Mouse (Mus musculus): ENCODE data around the gene Lima1. TPM values are rescaled to one million over a fixed set of nuclear protein-coding genes. Genes with fewer than 3 reads are reported as not detected.
"Not testable (repeated sequence)": the region's sequence is repeated elsewhere in the genome, so short reads cannot be mapped to it uniquely, and the experiment has no call there.

The Lima1 gene
- polyA plus RNA-seq (2016; fragmentation: Nextera tagmentation; extraction: Ambion mirVana), result 36.1 and 44.3 TPM in 2 replicates

GRCm38 (mm10) chr15:99875334-99875869 is at the start of gene Lima1:
Lima1 (minus strand) TSS chr15:99875456.
- Histone ChIP-seq H3K9me3 (replicated peaks) (no peaks in the 10 kb centered on the region), H3K4me2 (replicated peaks) (peak within 1 kb of the TSS; percentile 98), H3K4me1 (peaks cover 8% of the 10 kb centered on the region; the same call in 1 of the 2 replicates), H3K4me3 (peak within 1 kb of the TSS; percentile 75), H3K9ac (peak within 1 kb of the TSS; percentile 71), H3K36me3 (no peaks in the 10 kb centered on the region), H3K27ac (no peak within 1 kb of the TSS), H3K27me3 (no peaks in the 10 kb centered on the region; the same call in 1 of the 2 replicates)
- whole genome bisulfite sequencing, result under 1% methylated on average over 37 of the region's 38 CpGs
- peak; percentile 90 for ATAC-seq (ENCODE audit: low FRiP score)

GRCm38 (mm10) chr15:99919601-99920158 is 44.4 kb upstream of the Lima1 start:
- Histone ChIP-seq H3K36me3 (no peaks in the 10 kb centered on the region), H3K27ac (peak overlapping the region; percentile 44; the same call in 1 of the 2 replicates), H3K4me2 (replicated peaks) (0 out of 2 replicates have a peak overlapping the region, but pooled peaks have one; percentile 6)

GRCm38 (mm10) chr15:99917264-99917663 is 42.0 kb upstream of the Lima1 start:
- no peaks in the 10 kb centered on the region for H3K36me3 ChIP-seq
- H3K9ac ChIP-seq, result no peak overlapping the region
- H3K9me3 ChIP-seq (replicated peaks), result no peaks in the 10 kb centered on the region
- no peak for ATAC-seq (ENCODE audit: low FRiP score)
- no peak overlapping the region for H3K27ac ChIP-seq
- no peaks in the 10 kb centered on the region for H3K27me3 ChIP-seq
- H3K4me2 ChIP-seq (replicated peaks), result no peak overlapping the region
- H3K4me1 ChIP-seq, result no peaks in the 10 kb centered on the region
- WGBS, result 78% methylated on average over 3 of the region's 3 CpGs
- no peak overlapping the region for H3K4me3 ChIP-seq

More at GRCm38 (mm10) chr15:99919601-99920158, 44.4 kb upstream of the Lima1 start:
- Histone ChIP-seq H3K4me3 (no peak overlapping the region), H3K9ac (no peak overlapping the region), H3K27me3 (no peaks in the 10 kb centered on the region), H3K9me3 (replicated peaks) (no peaks in the 10 kb centered on the region), H3K4me1 (no peaks in the 10 kb centered on the region)
- WGBS, result 81% methylated on average over 15 of the region's 15 CpGs
- no peak for ATAC-seq (ENCODE audit: low FRiP score)

- no peak overlapping the region for H3K27ac ChIP-seq
- ATAC-seq (ENCODE audit: low FRiP score), result no peak
- no peaks in the 10 kb centered on the region for H3K4me1 ChIP-seq
- H3K27me3 ChIP-seq, result no peaks in the 10 kb centered on the region
- 71% methylated on average over 5 of the region's 5 CpGs for WGBS
- H3K4me3 ChIP-seq, result no peak overlapping the region
- H3K9ac ChIP-seq, result no peak overlapping the region
- no peaks in the 10 kb centered on the region for H3K36me3 ChIP-seq
- H3K4me2 ChIP-seq (replicated peaks), result no peak overlapping the region
- no peaks in the 10 kb centered on the region for H3K9me3 ChIP-seq (replicated peaks)
Measured at GRCm38 (mm10) chr15:99914613-99915012, 39.4 kb upstream of the Lima1 start.

GRCm38 (mm10) chr15:99911785-99912184 is 36.5 kb upstream of the Lima1 start:
- Histone ChIP-seq H3K4me2 (replicated peaks) (no peak overlapping the region), H3K9me3 (replicated peaks) (no peaks in the 10 kb centered on the region), H3K27ac (no peak overlapping the region), H3K36me3 (no peaks in the 10 kb centered on the region), H3K9ac (no peak overlapping the region), H3K27me3 (no peaks in the 10 kb centered on the region), H3K4me3 (no peak overlapping the region), H3K4me1 (no peaks in the 10 kb centered on the region)
- WGBS, result 92% methylated on average over 4 of the region's 4 CpGs
- ATAC-seq (ENCODE audit: low FRiP score), result no peak

GRCm38 (mm10) chr15:99909339-99909996 is 34.2 kb upstream of the Lima1 start:
- not testable (repeated sequence) for H3K36me3 ChIP-seq; H3K27ac ChIP-seq; H3K27me3 ChIP-seq; ATAC-seq (ENCODE audit: low FRiP score); H3K9ac ChIP-seq; H3K4me2 ChIP-seq (replicated peaks); H3K9me3 ChIP-seq (replicated peaks); H3K4me1 ChIP-seq; H3K4me3 ChIP-seq
- whole genome bisulfite sequencing, result 41% methylated on average over 14 of the region's 14 CpGs

- Histone ChIP-seq H3K36me3 (no peaks in the 10 kb centered on the region), H3K9ac (no peak overlapping the region), H3K27me3 (no peaks in the 10 kb centered on the region), H3K27ac (no peak overlapping the region), H3K4me2 (replicated peaks) (no peak overlapping the region), H3K9me3 (replicated peaks) (no peaks in the 10 kb centered on the region), H3K4me1 (no peaks in the 10 kb centered on the region), H3K4me3 (no peak overlapping the region)
- no peak for ATAC-seq (ENCODE audit: low FRiP score)
- WGBS, result 69% methylated on average over 1 of the region's 1 CpGs
Measured at GRCm38 (mm10) chr15:99907514-99907913, 32.3 kb upstream of the Lima1 start.

GRCm38 (mm10) chr15:99907041-99907440 is 31.8 kb upstream of the Lima1 start:
- no peak overlapping the region for H3K9ac ChIP-seq
- no peak overlapping the region for H3K27ac ChIP-seq
- H3K9me3 ChIP-seq (replicated peaks), result no peaks in the 10 kb centered on the region
- ATAC-seq (ENCODE audit: low FRiP score), result no peak
- no peaks in the 10 kb centered on the region for H3K27me3 ChIP-seq
- H3K4me2 ChIP-seq (replicated peaks), result no peak overlapping the region
- H3K4me3 ChIP-seq, result no peak overlapping the region
- WGBS, result 82% methylated on average over 4 of the region's 4 CpGs
- H3K36me3 ChIP-seq, result no peaks in the 10 kb centered on the region
- no peaks in the 10 kb centered on the region for H3K4me1 ChIP-seq

- no peak for ATAC-seq (ENCODE audit: low FRiP score)
- H3K36me3 ChIP-seq, result no peaks in the 10 kb centered on the region
- H3K4me3 ChIP-seq, result no peak overlapping the region
- H3K27me3 ChIP-seq, result no peaks in the 10 kb centered on the region
- H3K27ac ChIP-seq, result no peak overlapping the region
- WGBS, result 76% methylated on average over 9 of the region's 9 CpGs
- no peaks in the 10 kb centered on the region for H3K4me1 ChIP-seq
- no peak overlapping the region for H3K4me2 ChIP-seq (replicated peaks)
- no peak overlapping the region for H3K9ac ChIP-seq
- H3K9me3 ChIP-seq (replicated peaks), result no peaks in the 10 kb centered on the region
Measured at GRCm38 (mm10) chr15:99904841-99905240, 29.6 kb upstream of the Lima1 start.

- no peaks in the 10 kb centered on the region for H3K9me3 ChIP-seq (replicated peaks)
- ATAC-seq (ENCODE audit: low FRiP score), result 0 out of 2 replicates have a peak, but pooled peaks have one; percentile 48
- H3K27ac ChIP-seq, result no peak overlapping the region
- no peaks in the 10 kb centered on the region for H3K36me3 ChIP-seq
- H3K4me1 ChIP-seq, result no peaks in the 10 kb centered on the region
- no peak overlapping the region for H3K9ac ChIP-seq
- no peak overlapping the region for H3K4me3 ChIP-seq
- 22% methylated on average over 4 of the region's 4 CpGs for WGBS
- H3K4me2 ChIP-seq (replicated peaks), result no peak overlapping the region
- no peaks in the 10 kb centered on the region for H3K27me3 ChIP-seq
Measured at GRCm38 (mm10) chr15:99904333-99904732, 29.1 kb upstream of the Lima1 start.

GRCm38 (mm10) chr15:99903227-99903626 is 28.0 kb upstream of the Lima1 start:
- no peak overlapping the region for H3K4me2 ChIP-seq (replicated peaks)
- ATAC-seq (ENCODE audit: low FRiP score), result no peak
- H3K9ac ChIP-seq, result no peak overlapping the region
- no peaks in the 10 kb centered on the region for H3K36me3 ChIP-seq
- WGBS, result 87% methylated on average over 5 of the region's 5 CpGs
- H3K9me3 ChIP-seq (replicated peaks), result no peaks in the 10 kb centered on the region
- no peak overlapping the region for H3K4me3 ChIP-seq
- H3K27ac ChIP-seq, result no peak overlapping the region
- no peaks in the 10 kb centered on the region for H3K4me1 ChIP-seq
- no peaks in the 10 kb centered on the region for H3K27me3 ChIP-seq

GRCm38 (mm10) chr15:99902786-99903185 is 27.5 kb upstream of the Lima1 start:
- 81% methylated on average over 5 of the region's 5 CpGs for WGBS
- Histone ChIP-seq H3K27ac (no peak overlapping the region), H3K4me2 (replicated peaks) (no peak overlapping the region), H3K4me1 (no peaks in the 10 kb centered on the region), H3K4me3 (no peak overlapping the region), H3K9ac (no peak overlapping the region), H3K9me3 (replicated peaks) (no peaks in the 10 kb centered on the region), H3K27me3 (no peaks in the 10 kb centered on the region), H3K36me3 (no peaks in the 10 kb centered on the region)
- ATAC-seq (ENCODE audit: low FRiP score), result no peak

- Histone ChIP-seq H3K36me3 (no peaks in the 10 kb centered on the region), H3K9ac (no peak overlapping the region), H3K4me3 (no peak overlapping the region), H3K4me1 (no peaks in the 10 kb centered on the region), H3K9me3 (replicated peaks) (no peaks in the 10 kb centered on the region), H3K27me3 (no peaks in the 10 kb centered on the region), H3K27ac (no peak overlapping the region), H3K4me2 (replicated peaks) (no peak overlapping the region)
- ATAC-seq (ENCODE audit: low FRiP score), result no peak
Measured at GRCm38 (mm10) chr15:99896621-99897020, 21.4 kb upstream of the Lima1 start.

Measured in hindbrain, embryonic 12.5 days (tissue).